Mouse (Mus musculus) left cerebral cortex, postnatal 14 days (tissue): ENCODE results near the gene Usp43. TPM values are rescaled to one million over a fixed set of nuclear protein-coding genes. Genes with fewer than 3 reads are reported as not detected.

Experiments used
- DNase-seq, 2 experiments: peaks; one replicate each; pipeline ENCODE4 v3.0.0; 2021 to 2022; ENCODE audit warnings: low spot score in 2 of 2, mixed read lengths in 1 of 2
- intact Hi-C: fragments of 180-260 bp; cut with DNase I; formaldehyde crosslinking; loops from one replicate; pipeline ENCODE4 v1.15.1; 2025
- total RNA-seq, 2 experiments: library from RNA; stranded (reverse); gene quantifications; 2 replicates each; pipeline ENCODE4 v1.2.3; 2021

Gene Usp43
- total RNA-seq, 2 experiments from 2014 or later, result 11.1 to 12.2 TPM

GRCm38 (mm10) chr11:67919593-67919992 is 2.4 kb downstream of the Usp43 start:
- no peak for DNase-seq
- intact Hi-C loops, result no loop called here

GRCm38 (mm10) chr11:67917126-67917525 is 4.8 kb downstream of the Usp43 start:
- intact Hi-C loops, result no loop called here

GRCm38 (mm10) chr11:67911074-67911473 is 10.9 kb downstream of the Usp43 start:
- DNase-seq, result no peak
- intact Hi-C loops, result no loop called here

More at GRCm38 (mm10) chr11:67917126-67917525, 4.8 kb downstream of the Usp43 start:
- DNase-seq, result no peak

GRCm38 (mm10) chr11:67903756-67904155 is 18.2 kb downstream of the Usp43 start:
- intact Hi-C loops, result no loop called here
- no peak for DNase-seq

GRCm38 (mm10) chr11:67897064-67897560 is 24.8 kb downstream of the Usp43 start:
- peak; percentile 55 to 60 for DNase-seq
- intact Hi-C loops, result no loop called here

- intact Hi-C loops, result no loop called here
- DNase-seq, result no peak
Measured at GRCm38 (mm10) chr11:67895641-67896040, 26.3 kb downstream of the Usp43 start.

- DNase-seq, result peak in 1 of 2 experiments; percentile 74
- intact Hi-C loops, result loop anchor here (5.0 kb wide), 1 partner anchor 34 kb away; the partner anchor contains the start of gene Usp43
Measured at GRCm38 (mm10) chr11:67888521-67888920, 33.4 kb downstream of the Usp43 start.

- intact Hi-C loops, result loop anchor here (5.0 kb wide), 1 partner anchor 36 kb away; the partner anchor contains the start of gene Usp43
- no peak for DNase-seq
Measured at GRCm38 (mm10) chr11:67885921-67886320, 36.0 kb downstream of the Usp43 start.

GRCm38 (mm10) chr11:67865521-67866197 is 56.3 kb downstream of the Usp43 start:
- intact Hi-C loops, result no loop called here
- DNase-seq, result no peak

GRCm38 (mm10) chr11:67865100-67865499 is 56.9 kb downstream of the Usp43 start:
- intact Hi-C loops, result no loop called here
- DNase-seq, result no peak

- intact Hi-C loops, result no loop called here
- no peak for DNase-seq
Measured at GRCm38 (mm10) chr11:67861399-67861838, 60.5 kb downstream of the Usp43 start.

GRCm38 (mm10) chr11:67860743-67861398 is 61.1 kb downstream of the Usp43 start:
- intact Hi-C loops, result no loop called here
- DNase-seq, result no peak

GRCm38 (mm10) chr11:67858518-67858917 is 63.4 kb downstream of the Usp43 start:
- intact Hi-C loops, result no loop called here
- no peak for DNase-seq

GRCm38 (mm10) chr11:67855035-67855434 is 66.9 kb downstream of the Usp43 start:
- DNase-seq, result peak in 1 of 2 experiments; percentile 27

GRCm38 (mm10) chr11:67853996-67854395 is 68.0 kb downstream of the Usp43 start:
- intact Hi-C loops, result no loop called here
- no peak for DNase-seq

More at GRCm38 (mm10) chr11:67855035-67855434, 66.9 kb downstream of the Usp43 start:
- intact Hi-C loops, result no loop called here

GRCm38 (mm10) chr11:67851770-67852169 is 70.2 kb downstream of the Usp43 start:
- no peak for DNase-seq
- intact Hi-C loops, result no loop called here

GRCm38 (mm10) chr11:67845193-67845592 is 76.8 kb downstream of the Usp43 start:
- intact Hi-C loops, result no loop called here
- peak in 1 of 2 experiments; percentile 24 for DNase-seq

- intact Hi-C loops, result no loop called here
Measured at GRCm38 (mm10) chr11:67839810-67840209, 82.1 kb downstream of the Usp43 start.

GRCm38 (mm10) chr11:67835408-67836078 is 86.4 kb downstream of the Usp43 start:
- intact Hi-C loops, result no loop called here
- no peak for DNase-seq

More at GRCm38 (mm10) chr11:67839810-67840209, 82.1 kb downstream of the Usp43 start:
- no peak for DNase-seq

- DNase-seq, result no peak
- intact Hi-C loops, result no loop called here
Measured at GRCm38 (mm10) chr11:67831820-67832219, 90.1 kb downstream of the Usp43 start.
